Mouse (Mus musculus) erythroblast, embryonic 14.5 days (primary cell): ENCODE results near the gene Tex11.

Experiments used
- GATA1 ChIP-seq: IDR thresholded peaks from 2 replicates; pipeline ENCODE4 v1.6.1; 2012; ENCODE audit warnings: low read length, inconsistent platforms, mixed read lengths
- TAL1 ChIP-seq: IDR thresholded peaks from 3 replicates; pipeline ENCODE4 v1.6.1; 2012; ENCODE audit warnings: low read length, inconsistent platforms, mixed read lengths

DNA sequence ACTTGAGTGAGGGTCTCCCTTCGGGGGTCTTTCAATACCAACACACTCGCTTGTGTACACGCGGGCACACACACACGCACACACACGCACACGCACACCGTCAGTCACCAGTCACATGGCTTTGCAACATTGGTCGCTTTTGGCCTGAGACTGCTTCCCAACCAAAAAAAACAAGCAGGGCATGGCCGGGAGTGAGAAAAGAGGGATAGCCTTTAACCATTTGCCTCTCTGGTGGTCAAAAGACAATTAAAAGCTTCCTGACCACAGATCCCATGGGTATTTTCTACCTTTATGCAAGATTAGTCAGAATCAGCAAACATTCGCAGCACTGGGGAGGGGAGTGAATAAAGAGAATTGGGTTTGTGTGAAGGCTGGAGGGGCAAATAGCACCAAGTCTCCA lies 26.5 kb upstream of the Tex11 start, which contains the start of gene Slc7a3:
- TF ChIP-seq TAL1 (no peak), GATA1 (no peak)
